Mouse (Mus musculus) hindbrain, embryonic 14.5 days (tissue): ENCODE measurements around the gene Cecr2. TPM values are rescaled to one million over a fixed set of nuclear protein-coding genes. Genes with fewer than 3 reads are reported as not detected.

ENCODE experiments used
- ATAC-seq: fragments of 200-750 bp; cut with Nextera tagmentation; 2 replicates; pipeline ENCODE4 v1.8.0; 2017; ENCODE audit warnings: moderate number of reproducible peaks, mild to moderate bottlenecking, moderate TSS enrichment, moderate library complexity; ENCODE audit not compliant: low FRiP score
- DNase-seq: peaks from one replicate; pipeline ENCODE4 v3.0.0-alpha.2; 2015; ENCODE audit warnings: low spot score
- H3K27ac ChIP-seq: fragments of 300-500 bp; sonication (generic); 2 replicates; pipeline ENCODE4 v1.5.1; 2014; ENCODE audit warnings: mild to moderate bottlenecking, moderate library complexity
- H3K27me3 ChIP-seq: fragments of 300-500 bp; sonication (generic); 2 replicates; pipeline ENCODE4 v1.6.1; 2014; ENCODE audit warnings: mild to moderate bottlenecking, low read length, mixed read lengths; ENCODE audit not compliant: control insufficient read depth, insufficient read depth
- H3K36me3 ChIP-seq: fragments of 300-500 bp; sonication (generic); replicated peaks from 2 replicates; pipeline ENCODE4 v1.6.1; 2014; ENCODE audit not compliant: control insufficient read depth, insufficient read depth
- H3K4me1 ChIP-seq: fragments of 300-500 bp; sonication (generic); replicated peaks from 2 replicates; pipeline ENCODE4 v1.6.1; 2014; ENCODE audit warnings: antibody characterized with exemption, low read length, mixed read lengths; ENCODE audit not compliant: control insufficient read depth, insufficient read depth
- H3K4me2 ChIP-seq: fragments of 300-500 bp; sonication (generic); replicated peaks from 2 replicates; pipeline ENCODE4 v1.6.1; 2014; ENCODE audit warnings: mild to moderate bottlenecking, moderate library complexity
- H3K4me3 ChIP-seq: fragments of 300-500 bp; sonication (generic); replicated peaks from 2 replicates; pipeline ENCODE4 v1.5.1; 2014; ENCODE audit warnings: mild to moderate bottlenecking, low read length
- H3K9ac ChIP-seq: fragments of 300-500 bp; sonication (generic); 2 replicates; pipeline ENCODE4 v1.6.1; 2014
- H3K9me3 ChIP-seq: fragments of 300-500 bp; sonication (generic); 2 replicates; pipeline ENCODE4 v1.6.1; 2016; ENCODE audit warnings: low read length; ENCODE audit not compliant: control insufficient read depth
- WGBS: fragments of 180-500 bp; shearing (Covaris S2); extraction: QIAGEN DNeasy Blood & Tissue Kit; methylation state at CpG from one replicate; pipeline ENCODE4 v1.1.7; 2014; 5-methylcytosine and 5-hydroxymethylcytosine counted together
- microRNA-seq: library from miRNA; unstranded; fragments of <30 nt; microRNA quantifications from one replicate; pipeline ENCODE4, GENCODE M21; 2016
- polyA plus RNA-seq: library from polyadenylated mRNA; unstranded; fragments of >200 nt; fragmentation: Nextera tagmentation; extraction: Ambion mirVana; gene quantifications from 2 replicates; pipeline ENCODE4 v1.2.1, GENCODE M21; 2014

Gene Cecr2
- polyA plus RNA-seq, 1 experiment from 2014 or later = 4.7 TPM

DNA sequence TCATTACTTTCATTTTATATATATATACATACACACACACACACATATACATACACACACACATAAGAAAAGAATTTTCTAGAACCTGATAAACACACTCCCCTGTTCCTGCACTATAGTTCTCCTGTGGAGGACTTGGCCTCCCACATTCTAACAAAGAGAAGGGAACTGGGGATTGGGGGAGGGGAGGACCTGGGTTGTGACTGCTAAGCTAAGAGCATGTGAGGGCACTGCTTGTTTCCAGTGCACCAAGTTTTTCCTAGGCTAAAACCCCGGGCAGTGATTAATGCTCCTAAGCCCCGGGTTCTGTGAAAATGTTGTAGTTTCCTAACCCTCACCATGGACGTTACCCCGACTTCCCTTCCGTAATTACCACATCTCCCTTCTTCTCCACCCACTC, 154.0 kb downstream of the Cecr2 start:
- no peak for ATAC-seq
- no peaks in the 10 kb centered on the region for H3K9me3 ChIP-seq
- DNase-seq = no peak
- no peak overlapping the region for H3K4me2 ChIP-seq
- peaks cover 19% of the 10 kb centered on the region for H3K36me3 ChIP-seq
- H3K27me3 ChIP-seq = no peaks in the 10 kb centered on the region
- no peak overlapping the region for H3K27ac ChIP-seq
- no peak overlapping the region for H3K4me3 ChIP-seq
- no peak overlapping the region for H3K9ac ChIP-seq
- 95% methylated on average over 5 of the region's 5 CpGs for WGBS
- H3K4me1 ChIP-seq = peaks cover 17% of the 10 kb centered on the region

Small RNA genes lying within 50 kb of the gene (microRNA-seq; reads per million reads assigned to microRNA genes)
- gene Gm25193 = not detected

Other genes with a start within 250 kb of the Cecr2 start
- gene Il17ra, start 203.1 kb upstream of the Cecr2 start, polyA plus RNA-seq = 2.2 and 3.6 TPM in 2 replicates
- gene Tmem121b, start 172.6 kb upstream of the Cecr2 start, polyA plus RNA-seq = 3.2 and 4.3 TPM in 2 replicates
- gene Hdhd5, start 135.1 kb upstream of the Cecr2 start, polyA plus RNA-seq = 9.6 and 13.4 TPM in 2 replicates
- 17.8 and 22.1 TPM in 2 replicates for gene Slc25a18, start 107.2 kb downstream of the Cecr2 start, polyA plus RNA-seq
- gene Atp6v1e1, start 156.4 kb downstream of the Cecr2 start, polyA plus RNA-seq = 297 and 309 TPM in 2 replicates
- gene Bcl2l13, start 169.8 kb downstream of the Cecr2 start, polyA plus RNA-seq = 28.2 and 28.7 TPM in 2 replicates